Mouse (Mus musculus) kidney, adult 2 months (tissue): Measurements from ENCODE around the gene Cacna1a.

Source experiments
- CTCF ChIP-seq: fragments of 200-500 bp; conservative IDR thresholded peaks from 2 replicates; pipeline ENCODE4 v1.5.1; 2011; ENCODE audit warnings: low read depth, mild to moderate bottlenecking, control low read depth, low read length, moderate library complexity, mixed read lengths; ENCODE audit not compliant: insufficient read depth, insufficient read length
- POLR2A ChIP-seq: fragments of 200-500 bp; IDR thresholded peaks from one replicate; pipeline ENCODE4 v1.6.1; 2011; ENCODE audit warnings: low read depth, low read length, control low read depth

GRCm38 (mm10) chr8:84661458-84661871 is 273.2 kb downstream of the Cacna1a start:
- TF ChIP-seq CTCF (no peak), POLR2A (no peak)
